Mouse (Mus musculus) small intestine, adult 2 months (tissue): ENCODE measurements around the gene Mum1. TPM values are rescaled to one million over a fixed set of nuclear protein-coding genes. Genes with fewer than 3 reads are reported as not detected.

Experiments
- H3K27ac ChIP-seq: fragments of 200-500 bp; 2 replicates; pipeline ENCODE4 v1.5.1; 2012; ENCODE audit warnings: low read depth, low read length, control low read depth, inconsistent platforms; ENCODE audit not compliant: insufficient read depth
- H3K27me3 ChIP-seq: fragments of 200-500 bp; 2 replicates; pipeline ENCODE4 v1.6.1; 2012; ENCODE audit warnings: mild to moderate bottlenecking, moderate library complexity, low read length, inconsistent platforms; ENCODE audit not compliant: control insufficient read depth, insufficient read depth
- H3K36me3 ChIP-seq: fragments of 200-500 bp; 2 replicates; pipeline ENCODE4 v1.6.1; 2012; ENCODE audit warnings: mild to moderate bottlenecking, low read length, control low read depth, inconsistent platforms; ENCODE audit not compliant: control insufficient read depth, insufficient read depth
- H3K4me1 ChIP-seq: fragments of 200-500 bp; 2 replicates; pipeline ENCODE4 v1.6.1; 2012; ENCODE audit warnings: low read length, inconsistent platforms, mixed read lengths; ENCODE audit not compliant: control insufficient read depth, insufficient read depth, insufficient read length
- H3K4me3 ChIP-seq: fragments of 200-500 bp; 2 replicates; pipeline ENCODE4 v1.5.1; 2012; ENCODE audit warnings: low read depth, mild to moderate bottlenecking, control low read depth, inconsistent platforms, low read length, moderate library complexity
- CTCF ChIP-seq: fragments of 200-500 bp; IDR thresholded peaks from 2 replicates; pipeline ENCODE4 v1.5.1; 2012; ENCODE audit warnings: low read depth, mild to moderate bottlenecking, control low read depth, inconsistent platforms, low read length, moderate library complexity, mixed read lengths; ENCODE audit not compliant: insufficient replicate concordance, insufficient read length; ENCODE audit errors: extremely low read depth
- POLR2A ChIP-seq: fragments of 200-500 bp; IDR thresholded peaks from 2 replicates; pipeline ENCODE4 v1.6.1; 2012; ENCODE audit warnings: low read depth, mild to moderate bottlenecking, control low read depth, inconsistent platforms, low read length, moderate library complexity
- WGBS: fragments of 180-500 bp; shearing (Covaris S2); methylation state at CpG from one replicate; pipeline ENCODE4 v1.1.7; 2018; 5-methylcytosine and 5-hydroxymethylcytosine counted together
- polyA plus RNA-seq: library from polyadenylated mRNA; depleted of rRNA; stranded (reverse); fragments of >200 nt; gene quantifications from 2 replicates; pipeline ENCODE4 v1.2.3, GENCODE M21; 2012; rRNA removed

Gene Mum1
- 11.6 and 23.7 TPM in 2 replicates for polyA plus RNA-seq

- peak within 1 kb of the TSS; percentile 74 for H3K27ac ChIP-seq
- TF ChIP-seq CTCF (peak; percentile 38; the same call in 1 of the 2 replicates), POLR2A (no peak; the same call in none of the 2 replicates)
- H3K4me3 ChIP-seq: peak within 1 kb of the TSS; percentile 83
- peaks cover 16% of the 10 kb centered on the region for H3K36me3 ChIP-seq
- no peaks in the 10 kb centered on the region for H3K27me3 ChIP-seq
- H3K4me1 ChIP-seq: peaks cover 9% of the 10 kb centered on the region
- WGBS: under 1% methylated on average over 74 of the region's 75 CpGs
These were observed at the start of gene Mum1 for GRCm38 (mm10) chr10:80226416-80227165. Mum1 (plus strand) TSS chr10:80226434.

GRCm38 (mm10) chr10:80177441-80178279, 48.6 kb upstream of the Mum1 start:
- no peak overlapping the region for H3K27ac ChIP-seq
- peaks cover 11% of the 10 kb centered on the region for H3K27me3 ChIP-seq
- H3K4me1 ChIP-seq: peaks cover 3% of the 10 kb centered on the region
- H3K4me3 ChIP-seq: no peak overlapping the region
- TF ChIP-seq POLR2A: no peak
- no peak for TF ChIP-seq CTCF
- WGBS: 81% methylated on average over 7 of the region's 7 CpGs
- no peaks in the 10 kb centered on the region for H3K36me3 ChIP-seq

GRCm38 (mm10) chr10:80179068-80180051, 46.9 kb upstream of the Mum1 start, which contains the start of gene Efna2:
Efna2 (plus strand) TSS chr10:80179482.
- peak within 1 kb of the TSS; percentile 69 for H3K4me3 ChIP-seq
- 3% methylated on average over 104 of the region's 106 CpGs for WGBS
- H3K36me3 ChIP-seq: no peaks in the 10 kb centered on the region
- H3K4me1 ChIP-seq: peaks cover 3% of the 10 kb centered on the region; the same call in 1 of the 2 replicates
- peaks cover 11% of the 10 kb centered on the region for H3K27me3 ChIP-seq
- no peak within 1 kb of the TSS for H3K27ac ChIP-seq
- TF ChIP-seq POLR2A: no peak
- no peak for TF ChIP-seq CTCF

DNA sequence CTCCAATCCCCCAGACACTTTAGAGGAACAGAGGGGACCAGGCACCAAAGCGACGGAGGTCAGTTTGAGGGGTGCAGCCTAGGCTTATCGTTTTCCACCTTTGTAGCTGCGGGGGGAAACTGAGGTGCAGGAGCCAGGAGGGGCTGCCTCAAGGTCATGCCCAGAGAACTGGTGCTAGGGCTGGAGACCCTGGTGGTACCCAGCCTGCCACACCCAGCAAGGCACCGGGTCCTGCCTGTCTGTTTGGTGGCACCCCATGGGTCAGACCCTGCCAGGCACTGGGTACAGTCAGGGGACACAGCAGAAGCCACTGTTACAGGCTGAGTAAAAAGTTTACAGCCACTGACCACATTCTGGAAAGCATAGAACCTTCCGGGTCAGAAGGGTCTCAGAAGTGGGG, 45.9 kb upstream of the Mum1 start:
- WGBS: 57% methylated on average over 6 of the region's 6 CpGs
- TF ChIP-seq CTCF: no peak
- TF ChIP-seq POLR2A: no peak
- Histone ChIP-seq H3K36me3 (no peaks in the 10 kb centered on the region), H3K4me3 (no peak overlapping the region), H3K27me3 (peaks cover 11% of the 10 kb centered on the region), H3K4me1 (peaks cover 3% of the 10 kb centered on the region; the same call in 1 of the 2 replicates), H3K27ac (no peak overlapping the region)

- Histone ChIP-seq H3K4me3 (no peak overlapping the region), H3K27me3 (peaks cover 11% of the 10 kb centered on the region), H3K4me1 (peaks cover 3% of the 10 kb centered on the region; the same call in 1 of the 2 replicates), H3K27ac (no peak overlapping the region), H3K36me3 (no peaks in the 10 kb centered on the region)
- 83% methylated on average over 5 of the region's 5 CpGs for WGBS
- TF ChIP-seq POLR2A: no peak
These were observed 45.4 kb upstream of the Mum1 start for GRCm38 (mm10) chr10:80180823-80181222.

- Histone ChIP-seq H3K36me3 (no peaks in the 10 kb centered on the region), H3K27me3 (peaks cover 11% of the 10 kb centered on the region), H3K4me1 (peaks cover 3% of the 10 kb centered on the region; the same call in 1 of the 2 replicates), H3K27ac (no peak overlapping the region), H3K4me3 (no peak overlapping the region)
- no peak for TF ChIP-seq POLR2A
- no peak for TF ChIP-seq CTCF
- WGBS: 87% methylated on average over 7 of the region's 7 CpGs
These were observed 43.7 kb upstream of the Mum1 start for GRCm38 (mm10) chr10:80182547-80182946.
